Mouse (Mus musculus) macrophage (primary cell): Measurements from ENCODE around the gene Tpte. TPM values are rescaled to one million over a fixed set of nuclear protein-coding genes. Genes with fewer than 3 reads are reported as not detected.

Source experiments
- H3K27ac ChIP-seq: fragments of 350-480 bp; formaldehyde crosslinking; 2 replicates; pipeline ENCODE4 v1.9.0; 2021
- H3K36me3 ChIP-seq: fragments of 350-480 bp; formaldehyde crosslinking; 2 replicates; pipeline ENCODE4 v1.9.0; 2021; ENCODE audit errors: inconsistent target
- H3K4me3 ChIP-seq: fragments of 350-480 bp; formaldehyde crosslinking; 2 replicates; pipeline ENCODE4 v1.9.0; 2021; ENCODE audit errors: inconsistent target
- H3K79me2 ChIP-seq: fragments of 350-480 bp; formaldehyde crosslinking; 2 replicates; pipeline ENCODE4 v1.9.0; 2021; ENCODE audit errors: inconsistent target
- WGBS: methylation state at CpG from one replicate; pipeline ENCODE4 v1.1.7; 2026; ENCODE audit warnings: inconsistent platforms; ENCODE audit not compliant: missing documents; 5-methylcytosine and 5-hydroxymethylcytosine counted together
- polyA plus RNA-seq: library from polyadenylated mRNA; stranded (reverse); fragments of 250-400 nt; gene quantifications from 3 replicates; pipeline ENCODE4 v1.2.4, GENCODE M21; 2018; ENCODE audit warnings: inconsistent platforms
- total RNA-seq, 78 experiments: library from RNA; depleted of rRNA; stranded (reverse); fragments of 250-400 nt; gene quantifications; 1 replicate in 9 of 78; 2 replicates in 24 of 78; 3 replicates in 43 of 78; 4 replicates in 2 of 78; pipeline ENCODE4 v1.2.4; 2018; ENCODE audit warnings: inconsistent platforms in 56 of 78

Gene Tpte
- total RNA-seq (2018; cell fraction: chromatin; rRNA removed), result not detected
- total RNA-seq (2018; cell fraction: cytosol; rRNA removed), result not detected
- total RNA-seq (2018; cell fraction: nucleus; rRNA removed), result not detected
- not detected in 3 replicates for polyA plus RNA-seq

GRCm38 (mm10) chr8:22282999-22283491 lies at the start of gene Tpte:
Gene Tpte (plus strand): TSS chr8:22283441.
- Histone ChIP-seq H3K27ac (no peak within 1 kb of the TSS), H3K79me2 (no peaks in the 10 kb centered on the region), H3K36me3 (no peaks in the 10 kb centered on the region), H3K4me3 (no peak within 1 kb of the TSS)
- WGBS, result 71% methylated on average over 2 of the region's 2 CpGs

- Histone ChIP-seq H3K4me3 (no peak overlapping the region), H3K79me2 (no peaks in the 10 kb centered on the region), H3K36me3 (no peaks in the 10 kb centered on the region), H3K27ac (no peak overlapping the region)
- WGBS, result 92% methylated on average over 9 of the region's 9 CpGs
These were observed 40.3 kb upstream of the Tpte start for GRCm38 (mm10) chr8:22242986-22243385.

- H3K79me2 ChIP-seq, result no peaks in the 10 kb centered on the region
- no peaks in the 10 kb centered on the region for H3K36me3 ChIP-seq
- WGBS, result 92% methylated on average over 1 of the region's 1 CpGs
- no peak overlapping the region for H3K4me3 ChIP-seq
- no peak overlapping the region for H3K27ac ChIP-seq
These were observed 37.6 kb upstream of the Tpte start for GRCm38 (mm10) chr8:22245663-22246062.

GRCm38 (mm10) chr8:22247956-22248355 lies 35.3 kb upstream of the Tpte start:
- 95% methylated on average over 11 of the region's 12 CpGs for WGBS
- H3K36me3 ChIP-seq, result no peaks in the 10 kb centered on the region
- H3K27ac ChIP-seq, result no peak overlapping the region
- no peak overlapping the region for H3K4me3 ChIP-seq
- no peaks in the 10 kb centered on the region for H3K79me2 ChIP-seq

GRCm38 (mm10) chr8:22249080-22249479 lies 34.2 kb upstream of the Tpte start:
- no peak overlapping the region for H3K4me3 ChIP-seq
- no peak overlapping the region for H3K27ac ChIP-seq
- H3K79me2 ChIP-seq, result no peaks in the 10 kb centered on the region
- H3K36me3 ChIP-seq, result no peaks in the 10 kb centered on the region
- 36% methylated on average over 8 of the region's 9 CpGs for WGBS

GRCm38 (mm10) chr8:22258946-22259450 lies 24.2 kb upstream of the Tpte start:
- H3K36me3 ChIP-seq, result no peaks in the 10 kb centered on the region
- 93% methylated on average over 18 of the region's 18 CpGs for WGBS
- H3K27ac ChIP-seq, result no peak overlapping the region

GRCm38 (mm10) chr8:22259531-22259930 lies 23.7 kb upstream of the Tpte start:
- H3K27ac ChIP-seq, result no peak overlapping the region
- no peak overlapping the region for H3K4me3 ChIP-seq
- H3K36me3 ChIP-seq, result no peaks in the 10 kb centered on the region
- no peaks in the 10 kb centered on the region for H3K79me2 ChIP-seq
- WGBS, result 89% methylated on average over 12 of the region's 12 CpGs

More at GRCm38 (mm10) chr8:22258946-22259450, 24.2 kb upstream of the Tpte start:
- Histone ChIP-seq H3K4me3 (no peak overlapping the region), H3K79me2 (no peaks in the 10 kb centered on the region)

- Histone ChIP-seq H3K4me3 (no peak overlapping the region), H3K36me3 (no peaks in the 10 kb centered on the region), H3K27ac (no peak overlapping the region), H3K79me2 (no peaks in the 10 kb centered on the region)
- 34% methylated on average over 9 of the region's 9 CpGs for WGBS
These were observed 23.0 kb upstream of the Tpte start for GRCm38 (mm10) chr8:22260091-22260722.

- 38% methylated on average over 3 of the region's 3 CpGs for WGBS
- H3K4me3 ChIP-seq, result no peak overlapping the region
These were observed 21.0 kb upstream of the Tpte start for GRCm38 (mm10) chr8:22262267-22262666.

GRCm38 (mm10) chr8:22264292-22264691 lies 18.9 kb upstream of the Tpte start:
- Histone ChIP-seq H3K79me2 (no peaks in the 10 kb centered on the region), H3K4me3 (no peak overlapping the region), H3K36me3 (no peaks in the 10 kb centered on the region), H3K27ac (no peak overlapping the region)
- WGBS, result 91% methylated on average over 6 of the region's 6 CpGs

More at GRCm38 (mm10) chr8:22262267-22262666, 21.0 kb upstream of the Tpte start:
- H3K36me3 ChIP-seq, result no peaks in the 10 kb centered on the region
- H3K27ac ChIP-seq, result no peak overlapping the region
- H3K79me2 ChIP-seq, result no peaks in the 10 kb centered on the region

- Histone ChIP-seq H3K36me3 (no peaks in the 10 kb centered on the region), H3K4me3 (no peak overlapping the region), H3K27ac (no peak overlapping the region), H3K79me2 (no peaks in the 10 kb centered on the region)
- WGBS, result 85% methylated on average over 6 of the region's 6 CpGs
These were observed 18.5 kb upstream of the Tpte start for GRCm38 (mm10) chr8:22264787-22265186.

- Histone ChIP-seq H3K4me3 (no peak overlapping the region), H3K27ac (no peak overlapping the region), H3K79me2 (no peaks in the 10 kb centered on the region), H3K36me3 (no peaks in the 10 kb centered on the region)
- WGBS, result 100% methylated on average over 1 of the region's 1 CpGs
These were observed 18.0 kb upstream of the Tpte start for GRCm38 (mm10) chr8:22265194-22265593.

- Histone ChIP-seq H3K79me2 (no peaks in the 10 kb centered on the region), H3K4me3 (no peak overlapping the region), H3K27ac (no peak overlapping the region), H3K36me3 (no peaks in the 10 kb centered on the region)
- 79% methylated on average over 3 of the region's 3 CpGs for WGBS
These were observed 16.4 kb upstream of the Tpte start for GRCm38 (mm10) chr8:22266809-22267208.

- 59% methylated on average over 3 of the region's 3 CpGs for WGBS
- Histone ChIP-seq H3K36me3 (no peaks in the 10 kb centered on the region), H3K27ac (no peak overlapping the region), H3K4me3 (no peak overlapping the region), H3K79me2 (no peaks in the 10 kb centered on the region)
These were observed 10.1 kb upstream of the Tpte start for GRCm38 (mm10) chr8:22273142-22273541.

GRCm38 (mm10) chr8:22274641-22275040 lies 8.6 kb upstream of the Tpte start:
- Histone ChIP-seq H3K36me3 (no peaks in the 10 kb centered on the region), H3K79me2 (no peaks in the 10 kb centered on the region), H3K4me3 (no peak overlapping the region), H3K27ac (no peak overlapping the region)
- 89% methylated on average over 9 of the region's 10 CpGs for WGBS
